Mouse (Mus musculus) MEL (cell line): Measurements from ENCODE around the gene Avpr1b. TPM values are rescaled to one million over a fixed set of nuclear protein-coding genes. Genes with fewer than 3 reads are reported as not detected.
"Not testable (repeated sequence)": the region's sequence is repeated elsewhere in the genome, so short reads cannot be mapped to it uniquely, and the experiment has no call there.

Source experiments
- DNase-seq: peaks from one replicate; pipeline ENCODE4 v3.0.0; 2011; ENCODE audit warnings: low read depth, low spot score
- H3K27ac ChIP-seq: 2 replicates; pipeline ENCODE4 v1.5.1; 2012; ENCODE audit warnings: low read depth, mild to moderate bottlenecking, control low read depth, low read length, moderate library complexity; ENCODE audit not compliant: control insufficient read depth
- H3K27me3 ChIP-seq, 2 experiments: fragments of 150-350 bp in 1 of 2; sonication (generic) in 1 of 2; 2 replicates each; pipeline ENCODE4 v1.6.1; 2012; ENCODE audit warnings: low read length in 2 of 2, mild to moderate bottlenecking in 2 of 2, improper control_type of control experiment in 1 of 2, moderate library complexity in 1 of 2; ENCODE audit not compliant: insufficient read depth in 2 of 2, control insufficient read depth in 1 of 2
- H3K36me3 ChIP-seq, 2 experiments: 2 replicates each; pipeline ENCODE4 v1.6.1; 2012 to 2014; ENCODE audit warnings: low read length in 2 of 2, improper control_type of control experiment in 1 of 2, inconsistent platforms in 1 of 2, mild to moderate bottlenecking in 1 of 2; ENCODE audit not compliant: insufficient read depth in 2 of 2, control insufficient read depth in 1 of 2
- H3K4me1 ChIP-seq, 2 experiments: fragments of 150-350 bp in 1 of 2; sonication (generic) in 1 of 2; 2 replicates each; pipeline ENCODE4 v1.6.1; 2012; ENCODE audit warnings: low read length in 2 of 2, improper control_type of control experiment in 1 of 2, mild to moderate bottlenecking in 1 of 2; ENCODE audit not compliant: insufficient read depth in 2 of 2, control insufficient read depth in 1 of 2
- H3K4me3 ChIP-seq, 2 experiments: fragments of 150-350 bp in 1 of 2; sonication (generic) in 1 of 2; 2 replicates each; pipeline ENCODE4 v1.5.1; 2012; ENCODE audit warnings: low read depth in 2 of 2, low read length in 2 of 2, mild to moderate bottlenecking in 2 of 2, moderate library complexity in 2 of 2, control low read depth in 1 of 2, improper control_type of control experiment in 1 of 2; ENCODE audit not compliant: control insufficient read depth in 1 of 2, insufficient read depth in 1 of 2
- H3K79me2 ChIP-seq: 2 replicates; pipeline ENCODE4 v1.6.1; 2012; ENCODE audit warnings: mild to moderate bottlenecking, low read length, moderate library complexity; ENCODE audit not compliant: control insufficient read depth, poor library complexity, insufficient read depth
- H3K9ac ChIP-seq: 2 replicates; pipeline ENCODE4 v1.6.1; 2012; ENCODE audit warnings: low read depth, mild to moderate bottlenecking, control low read depth, low read length, moderate library complexity; ENCODE audit not compliant: control insufficient read depth, poor library complexity, severe bottlenecking
- H3K9me3 ChIP-seq: fragments of 150-350 bp; sonication (generic); replicated peaks from 2 replicates; pipeline ENCODE4 v1.6.1; 2012; ENCODE audit warnings: mild to moderate bottlenecking, low read length, improper control_type of control experiment, moderate library complexity; ENCODE audit not compliant: insufficient read depth
- BHLHE40 ChIP-seq: IDR thresholded peaks from 2 replicates; pipeline ENCODE4 v1.6.1; 2012; ENCODE audit warnings: low read depth, mild to moderate bottlenecking, inconsistent platforms, low read length, improper control_type of control experiment, borderline replicate concordance
- CHD1 ChIP-seq: IDR thresholded peaks from 2 replicates; pipeline ENCODE4 v1.6.1; 2012; ENCODE audit warnings: low read depth, mild to moderate bottlenecking, inconsistent platforms, low read length, improper control_type of control experiment
- CHD2 ChIP-seq: IDR thresholded peaks from 2 replicates; pipeline ENCODE4 v1.6.1; 2011; ENCODE audit warnings: low read length, improper control_type of control experiment
- CTCF ChIP-seq, 3 experiments: IDR thresholded peaks in 2 of 3; conservative IDR thresholded peaks in 1 of 3; 2 replicates each; pipeline ENCODE4 v1.5.1; 2011 to 2012; ENCODE audit warnings: low read length in 3 of 3, low read depth in 2 of 3, mild to moderate bottlenecking in 2 of 3, improper control_type of control experiment in 1 of 3, inconsistent platforms in 1 of 3, mixed read lengths in 1 of 3, moderate library complexity in 1 of 3; ENCODE audit not compliant: control insufficient read depth in 1 of 3, insufficient read depth in 1 of 3, poor library complexity in 1 of 3, severe bottlenecking in 1 of 3
- ETS1 ChIP-seq: IDR thresholded peaks from 2 replicates; pipeline ENCODE4 v1.6.1; 2012; ENCODE audit warnings: low read depth, mild to moderate bottlenecking, inconsistent platforms, low read length, improper control_type of control experiment, moderate library complexity
- GABPA ChIP-seq: IDR thresholded peaks from 2 replicates; pipeline ENCODE4 v1.6.1; 2012; ENCODE audit warnings: low read depth, mild to moderate bottlenecking, inconsistent platforms, low read length, improper control_type of control experiment, moderate library complexity
- KAT2A ChIP-seq: conservative IDR thresholded peaks from 2 replicates; pipeline ENCODE4 v1.6.1; 2012; ENCODE audit warnings: low read depth, low read length, improper control_type of control experiment, inconsistent platforms
- MAX ChIP-seq: IDR thresholded peaks from 2 replicates; pipeline ENCODE4 v1.6.1; 2011; ENCODE audit warnings: low read length, improper control_type of control experiment
- MXI1 ChIP-seq: IDR thresholded peaks from 2 replicates; pipeline ENCODE4 v1.6.1; 2011; ENCODE audit warnings: mild to moderate bottlenecking, low read depth, low read length, improper control_type of control experiment
- MYB ChIP-seq: IDR thresholded peaks from 2 replicates; pipeline ENCODE4 v1.6.1; 2011; ENCODE audit warnings: mild to moderate bottlenecking, low read depth, low read length, improper control_type of control experiment
- MYC ChIP-seq: IDR thresholded peaks from 2 replicates; pipeline ENCODE4 v1.6.1; 2011; ENCODE audit warnings: low read depth, mild to moderate bottlenecking, low read length, improper control_type of control experiment, moderate library complexity
- NRF1 ChIP-seq: IDR thresholded peaks from 2 replicates; pipeline ENCODE4 v1.6.1; 2014; ENCODE audit warnings: low read depth, mild to moderate bottlenecking, inconsistent platforms, low read length, improper control_type of control experiment, moderate library complexity; ENCODE audit not compliant: poor library complexity, insufficient read depth, severe bottlenecking
- POLR2A ChIP-seq, 2 experiments: IDR thresholded peaks; 2 replicates each; pipeline ENCODE4 v1.6.1; 2011 to 2012; ENCODE audit warnings: low read length in 2 of 2, mild to moderate bottlenecking in 2 of 2, control low read depth in 1 of 2, improper control_type of control experiment in 1 of 2, low read depth in 1 of 2, moderate library complexity in 1 of 2; ENCODE audit not compliant: control insufficient read depth in 1 of 2, insufficient read depth in 1 of 2, poor library complexity in 1 of 2
- RAD21 ChIP-seq: IDR thresholded peaks from 2 replicates; pipeline ENCODE4 v1.6.1; 2011; ENCODE audit warnings: mild to moderate bottlenecking, low read depth, low read length, improper control_type of control experiment
- RCOR1 ChIP-seq: IDR thresholded peaks from 2 replicates; pipeline ENCODE4 v1.6.1; 2012; ENCODE audit warnings: low read depth, mild to moderate bottlenecking, inconsistent platforms, low read length, improper control_type of control experiment
- SIN3A ChIP-seq: IDR thresholded peaks from 2 replicates; pipeline ENCODE4 v1.6.1; 2012; ENCODE audit warnings: low read length, improper control_type of control experiment, inconsistent platforms
- SMC3 ChIP-seq: IDR thresholded peaks from 2 replicates; pipeline ENCODE4 v1.6.1; 2011; ENCODE audit warnings: low read depth, low read length, improper control_type of control experiment
- TCF12 ChIP-seq: IDR thresholded peaks from 2 replicates; pipeline ENCODE4 v1.6.1; 2014; ENCODE audit warnings: low read depth, mild to moderate bottlenecking, inconsistent platforms, low read length, improper control_type of control experiment, moderate library complexity
- ZMIZ1 ChIP-seq: IDR thresholded peaks from 2 replicates; pipeline ENCODE4 v1.6.1; 2012; ENCODE audit warnings: low read depth, mild to moderate bottlenecking, inconsistent platforms, low read length, improper control_type of control experiment, moderate library complexity
- ZNF384 ChIP-seq: IDR thresholded peaks from 2 replicates; pipeline ENCODE4 v1.6.1; 2012; ENCODE audit warnings: low read depth, mild to moderate bottlenecking, inconsistent platforms, low read length, improper control_type of control experiment
- polyA plus RNA-seq, 2 experiments: library from polyadenylated mRNA; stranded (reverse) in 1 of 2; unstranded in 1 of 2; fragments of >175 nt in 1 of 2; fragments of >200 nt in 1 of 2; gene quantifications; 2 replicates each; pipeline versions ENCODE4 v1.2.1 to v1.2.4; 2012; ENCODE audit warnings: low replicate concordance in 2 of 2, low read depth in 1 of 2; ENCODE audit not compliant: insufficient read length in 2 of 2, insufficient read depth in 1 of 2, missing spikeins in 1 of 2
- total RNA-seq: library from RNA; depleted of rRNA; stranded (reverse); fragments of 300-350 nt; gene quantifications from 2 replicates; pipeline ENCODE4 v1.2.3, GENCODE M21; 2012

The Avpr1b gene
- total and polyA plus RNA-seq, 3 experiments = not detected

DNA sequence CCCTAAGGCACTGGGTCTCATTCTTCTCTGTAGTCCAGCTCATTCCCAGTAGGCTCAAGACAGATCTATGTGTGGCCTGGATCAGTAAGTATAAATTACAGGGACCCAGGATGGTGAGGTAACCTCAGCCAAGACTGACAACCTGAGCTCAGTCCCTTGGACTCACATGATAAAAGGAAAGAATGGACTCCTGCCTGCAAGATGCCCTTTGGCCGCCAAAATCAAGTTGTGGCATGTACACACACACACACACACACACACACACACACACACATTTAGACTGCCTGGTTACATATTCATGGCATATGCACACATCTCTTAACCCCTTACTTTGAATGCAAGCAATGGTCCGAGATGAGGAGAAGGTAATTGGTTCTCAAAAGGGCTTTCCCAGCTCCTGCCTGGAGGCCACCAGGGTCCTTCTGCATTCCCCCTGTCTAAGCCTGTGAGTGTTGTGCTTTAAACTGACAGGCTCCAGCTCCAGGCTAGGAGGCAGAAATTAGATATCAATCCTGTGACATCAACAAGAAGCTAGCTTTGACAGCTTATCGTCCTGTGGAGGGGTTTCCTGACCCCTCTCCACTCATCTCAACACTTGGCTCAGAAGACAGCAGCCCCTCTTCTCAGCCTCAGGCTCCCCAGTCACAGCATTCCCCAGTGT lies 25.3 kb downstream of the Avpr1b start:
- Histone ChIP-seq H3K36me3 (peaks cover 0 to 7% of the 10 kb centered on the region in 2 experiments; a peak in 2 of 4 replicates), H3K9me3 (no peaks in the 10 kb centered on the region), H3K27me3 (0 out of 4 replicates have a peak, but pooled peaks cover 0 to 1% of the 10 kb centered on the region in 2 experiments), H3K79me2 (no peaks in the 10 kb centered on the region), H3K27ac (no peak overlapping the region), H3K4me3 (no peak overlapping the region), H3K4me1 (peaks cover 6 to 7% of the 10 kb centered on the region in 2 experiments; a peak in 3 of 4 replicates), H3K9ac (no peak overlapping the region)
- TF ChIP-seq MAX = no peak
- no peak for TF ChIP-seq SIN3A
- TF ChIP-seq ZNF384 = no peak
- no peak for TF ChIP-seq MXI1
- DNase-seq = no peak

DNA sequence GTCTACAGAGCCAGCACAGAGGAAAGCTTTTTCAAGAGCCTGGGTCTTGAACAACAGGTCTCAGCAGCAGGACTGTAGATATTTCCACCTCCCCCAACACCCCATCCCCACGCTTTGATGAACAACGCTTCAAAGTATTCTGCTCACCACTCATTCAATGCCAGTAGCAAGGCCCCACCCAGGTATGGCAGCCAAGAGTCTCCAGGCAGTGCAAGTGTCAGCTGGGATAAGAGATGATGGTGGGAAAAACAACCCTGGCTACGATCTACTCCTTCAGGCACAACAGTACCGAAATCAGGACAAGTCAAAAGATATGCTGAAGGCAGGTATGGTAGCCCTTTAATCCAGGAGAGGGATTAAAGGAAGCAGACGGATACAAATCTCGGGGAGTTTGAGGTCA lies 27.2 kb downstream of the Avpr1b start:
- DNase-seq = no peak
- Histone ChIP-seq H3K79me2 (no peaks in the 10 kb centered on the region), H3K4me1 (peaks cover 6 to 7% of the 10 kb centered on the region in 2 experiments; a peak in 3 of 4 replicates), H3K27me3 (0 out of 4 replicates have a peak, but pooled peaks cover 0 to 1% of the 10 kb centered on the region in 2 experiments), H3K9ac (no peak overlapping the region), H3K4me3 (no peak overlapping the region), H3K9me3 (no peaks in the 10 kb centered on the region), H3K36me3 (peaks cover 0 to 7% of the 10 kb centered on the region in 2 experiments; a peak in 2 of 4 replicates), H3K27ac (no peak overlapping the region)
- TF ChIP-seq CTCF (IDR thresholded peaks at IDR 0.05 in 2 of 3, conservative IDR thresholded peaks at IDR 0.05 in 1 of 3; ENCODE audit: control insufficient read depth in 1 of 3, insufficient read depth in 1 of 3, low read depth in 2 of 3, low read length in 3 of 3, poor library complexity in 1 of 3, severe bottlenecking in 1 of 3) (no peak), ZMIZ1 (no peak), CHD1 (no peak), SMC3 (no peak), GABPA (no peak), RAD21 (no peak), MYC (no peak), ZNF384 (no peak), TCF12 (no peak), NRF1 (no peak), POLR2A (IDR thresholded peaks at IDR 0.05; ENCODE audit: control insufficient read depth in 1 of 2, insufficient read depth in 1 of 2, low read depth in 1 of 2, low read length in 2 of 2, poor library complexity in 1 of 2) (no peak), RCOR1 (no peak), MXI1 (no peak), CHD2 (no peak), SIN3A (no peak), ETS1 (no peak), BHLHE40 (no peak), KAT2A (no peak), MYB (no peak)

DNA sequence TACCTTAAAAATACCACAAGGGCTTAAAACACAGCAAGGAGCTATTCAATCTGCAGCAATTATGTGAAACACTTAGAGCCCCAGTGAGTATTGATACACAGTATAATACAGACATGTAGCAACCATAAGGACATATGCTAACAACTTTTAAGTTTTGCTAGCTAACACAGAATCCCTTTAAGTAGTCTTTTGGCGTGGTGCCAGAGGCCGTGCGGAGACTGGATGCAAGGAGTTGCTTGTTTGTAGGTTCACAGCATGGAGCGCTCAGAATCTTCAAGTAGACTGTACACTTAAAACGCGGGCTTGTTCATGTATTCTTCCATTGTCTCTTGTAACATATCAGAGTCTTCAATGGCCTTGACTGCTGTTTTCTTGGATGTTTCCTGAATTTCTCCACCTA lies 33.2 kb downstream of the Avpr1b start:
- Histone ChIP-seq H3K4me1 (peaks cover 6 to 14% of the 10 kb centered on the region in 2 experiments), H3K36me3 (peaks cover 0 to 13% of the 10 kb centered on the region in 2 experiments; a peak in 2 of 4 replicates)
- H3K4me3 ChIP-seq, H3K79me2 ChIP-seq, H3K9me3 ChIP-seq, H3K9ac ChIP-seq, H3K27me3 ChIP-seq, DNase-seq, H3K27ac ChIP-seq: not testable (repeated sequence)
